Mouse (Mus musculus): Measurements from ENCODE around the gene Olfr412.

Gene Olfr412

DNA sequence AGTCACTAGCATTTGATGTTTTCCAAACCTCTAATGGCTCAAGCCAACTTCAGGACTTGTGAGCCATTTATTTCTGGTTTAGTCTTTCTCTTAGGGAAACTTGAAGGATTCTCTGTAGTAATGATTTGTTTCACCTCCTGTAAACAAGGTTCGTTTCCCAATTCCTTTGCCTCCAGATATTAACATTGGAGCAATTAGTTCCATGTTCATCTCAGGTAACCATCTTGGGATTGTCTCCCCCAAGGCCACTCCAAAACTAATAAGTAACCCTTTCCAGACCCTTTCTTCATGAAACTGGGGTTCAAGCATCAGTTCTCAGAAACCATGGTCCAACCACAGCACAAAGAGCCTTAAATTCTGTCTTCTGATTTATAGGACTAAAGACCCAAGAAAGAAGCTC is at the start of gene Olfr412:
Gene Olfr412, plus strand, starts transcription at position 301 of the 400 bp plus-strand sequence.
- no peak for DNase-seq (ENCODE audit: low read depth, low spot score)

DNA sequence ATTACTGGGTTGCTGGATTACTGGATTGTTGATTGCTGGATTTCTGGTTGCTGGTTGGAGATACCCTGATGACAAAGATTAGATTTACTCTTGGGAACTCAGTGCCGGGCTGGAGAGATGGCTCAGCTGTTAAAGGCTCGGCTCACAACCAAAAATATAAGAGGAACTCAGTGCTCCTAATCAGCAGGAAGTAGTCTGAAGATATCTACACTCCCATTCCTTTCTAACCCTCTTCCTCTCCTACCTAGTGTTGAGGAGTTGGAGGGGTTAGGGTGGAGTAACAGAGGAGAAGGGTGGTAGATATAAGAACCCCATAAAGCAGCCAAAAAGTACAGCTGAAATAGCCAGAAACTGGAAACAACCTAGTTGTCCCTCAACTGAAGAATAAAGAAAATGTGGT is 35.8 kb upstream of the Olfr412 start:
- no peak for DNase-seq (ENCODE audit: low read depth, low spot score)

DNA sequence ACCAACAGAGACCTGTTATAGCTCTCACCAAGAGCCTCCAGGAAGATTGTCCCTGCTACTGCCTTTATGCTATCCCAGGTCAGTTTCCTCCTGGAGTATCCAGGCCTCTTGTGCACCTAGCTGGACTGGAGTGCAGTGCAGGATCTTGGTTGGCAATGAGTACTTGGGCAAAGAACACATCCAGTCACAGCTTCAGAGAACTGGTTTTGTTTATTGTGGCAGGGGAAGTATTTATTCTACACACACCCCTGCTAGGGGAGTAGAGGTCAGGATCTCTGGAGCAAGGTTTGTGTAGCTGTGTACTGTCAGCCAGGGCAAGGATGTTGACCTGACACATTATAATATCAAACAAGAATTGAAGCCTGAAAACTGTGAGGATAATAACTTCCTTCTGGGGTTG is 33.1 kb upstream of the Olfr412 start:
- no peak for DNase-seq (ENCODE audit: low read depth, low spot score)

DNA sequence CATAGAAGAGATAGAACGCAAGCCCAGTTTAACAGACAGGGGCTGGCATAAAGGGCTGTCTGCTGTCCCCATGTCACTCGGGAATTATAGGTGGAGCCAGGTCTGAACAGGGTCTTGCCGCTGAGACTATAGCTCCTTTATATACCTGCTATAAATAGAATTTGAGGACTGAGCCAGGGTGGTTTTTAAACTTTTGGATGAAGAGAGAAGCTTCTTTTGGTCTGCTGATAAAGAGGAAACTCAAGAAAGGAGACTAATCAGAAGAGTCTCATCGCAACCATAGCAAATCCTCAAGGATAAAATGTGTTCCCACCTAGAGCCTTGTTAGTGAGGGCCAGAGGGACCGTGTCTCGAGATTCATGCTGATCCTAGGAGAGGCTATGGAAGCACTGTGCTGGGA is 23.9 kb upstream of the Olfr412 start, which contains the start of gene Olfr410:
Gene Olfr410, minus strand, starts transcription at position 101 of the 400 bp plus-strand sequence.
- no peak for DNase-seq (ENCODE audit: low read depth, low spot score)

DNA sequence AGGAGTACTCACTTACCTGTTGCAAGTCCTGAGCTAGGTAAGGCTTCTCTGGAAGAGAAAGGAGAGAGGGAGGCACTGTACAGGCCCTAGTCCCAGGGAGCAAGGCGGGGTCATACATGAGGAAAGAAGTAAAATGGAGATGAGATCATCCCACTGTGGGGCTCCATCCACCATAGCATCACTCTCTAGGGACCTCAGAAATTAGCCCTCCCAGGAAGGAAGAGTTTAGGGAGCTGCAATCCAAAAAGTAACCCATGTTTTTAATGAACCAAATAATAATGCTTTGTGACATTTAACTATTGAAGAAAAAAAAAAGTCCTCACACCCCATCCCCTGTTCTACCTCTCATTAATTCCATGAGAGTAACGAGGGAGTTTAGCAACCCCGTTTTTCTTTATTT is 9.3 kb upstream of the Olfr412 start, which contains the start of gene Olfr411:
Gene Olfr411, minus strand, starts transcription at position 101 of the 400 bp plus-strand sequence.
- no peak for DNase-seq (ENCODE audit: low read depth, low spot score)

DNA sequence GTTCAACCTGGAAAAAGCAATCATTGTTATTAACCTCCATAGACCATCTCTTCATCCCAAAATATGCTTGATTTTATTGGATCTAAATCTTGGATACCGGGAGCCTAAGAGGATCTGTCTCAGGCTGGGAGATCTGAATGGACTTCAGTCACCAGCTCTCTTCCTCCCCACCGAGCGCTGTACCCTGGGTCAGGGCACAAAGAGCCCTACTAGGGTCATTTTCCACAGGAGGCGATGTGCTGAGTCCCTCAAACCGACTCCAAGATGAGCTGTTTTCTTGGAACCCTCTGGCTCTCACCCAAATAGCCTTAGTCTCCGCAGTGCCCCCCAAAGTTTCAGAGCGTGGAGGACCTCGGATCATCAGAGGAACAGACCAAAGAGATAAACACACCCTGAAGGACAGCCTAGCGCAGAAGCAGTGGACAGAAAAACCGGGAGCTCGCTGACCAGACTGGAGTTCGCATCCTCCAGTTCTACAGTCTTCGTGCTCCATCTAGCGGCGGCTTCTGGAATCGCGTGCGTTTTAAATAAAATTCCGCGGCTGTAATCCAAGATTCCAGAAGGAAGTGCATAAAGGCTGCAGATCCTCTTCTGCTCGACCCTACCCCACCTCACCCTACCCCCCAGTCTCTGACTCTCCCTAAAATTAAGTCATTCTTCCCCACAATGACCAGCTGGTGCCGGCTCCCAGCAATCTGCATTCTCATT is 9.7 kb downstream of the Olfr412 start:
- DNase-seq (ENCODE audit: low read depth, low spot score) = peak; percentile 20

DNA sequence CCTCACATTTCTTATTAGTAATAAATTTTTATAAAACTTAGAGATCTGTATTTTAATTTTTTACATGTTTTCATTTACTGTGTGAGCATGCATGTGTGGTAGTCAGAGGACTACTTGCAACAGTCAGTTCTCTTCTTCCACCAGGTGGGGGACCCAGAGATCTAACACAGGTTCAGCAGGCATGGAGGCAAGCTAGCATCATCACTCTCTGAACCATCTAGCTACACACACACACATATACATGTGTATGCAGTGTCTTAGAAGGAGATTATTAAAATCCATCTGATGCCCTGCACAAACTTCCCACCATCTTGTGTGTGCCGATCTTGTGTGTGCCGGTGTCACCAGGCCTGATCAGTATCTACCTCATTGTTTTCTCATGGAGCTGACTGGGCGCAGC is 15.0 kb downstream of the Olfr412 start:
- no peak for DNase-seq (ENCODE audit: low read depth, low spot score)

DNA sequence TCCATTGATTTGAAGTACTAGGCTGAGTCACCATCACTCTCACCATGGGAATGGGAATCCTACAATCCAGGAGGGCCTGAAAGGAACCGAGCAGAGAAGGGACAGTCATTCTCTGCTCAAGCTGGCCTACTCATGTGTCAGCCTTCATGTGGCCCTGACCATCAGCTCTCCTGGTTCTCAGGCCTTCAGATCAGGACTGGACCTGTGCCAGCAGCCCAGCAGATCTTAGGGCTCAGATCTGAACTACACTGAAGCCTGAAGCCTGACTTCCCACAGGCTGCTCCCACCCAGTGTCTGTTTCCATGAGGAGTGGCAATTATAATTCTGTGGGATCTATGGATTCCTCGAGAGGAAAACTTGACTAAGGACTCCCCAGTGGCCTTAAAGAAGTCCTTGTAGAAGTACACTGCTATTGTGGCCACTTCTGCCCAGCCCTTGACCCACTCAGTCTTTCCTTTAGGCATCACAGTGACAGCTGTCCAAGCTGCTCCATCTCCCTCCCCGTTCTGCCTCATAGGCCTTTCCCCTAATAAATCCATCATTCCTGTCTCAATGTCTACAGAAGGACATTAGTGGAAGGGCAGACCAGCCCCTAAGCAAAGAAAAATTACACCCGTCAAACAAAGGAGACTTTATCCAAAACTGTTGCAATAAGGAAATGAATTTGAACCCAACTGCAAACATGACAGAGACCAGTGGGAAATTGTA is 17.5 kb downstream of the Olfr412 start:
- DNase-seq (ENCODE audit: low read depth, low spot score) = no peak

DNA sequence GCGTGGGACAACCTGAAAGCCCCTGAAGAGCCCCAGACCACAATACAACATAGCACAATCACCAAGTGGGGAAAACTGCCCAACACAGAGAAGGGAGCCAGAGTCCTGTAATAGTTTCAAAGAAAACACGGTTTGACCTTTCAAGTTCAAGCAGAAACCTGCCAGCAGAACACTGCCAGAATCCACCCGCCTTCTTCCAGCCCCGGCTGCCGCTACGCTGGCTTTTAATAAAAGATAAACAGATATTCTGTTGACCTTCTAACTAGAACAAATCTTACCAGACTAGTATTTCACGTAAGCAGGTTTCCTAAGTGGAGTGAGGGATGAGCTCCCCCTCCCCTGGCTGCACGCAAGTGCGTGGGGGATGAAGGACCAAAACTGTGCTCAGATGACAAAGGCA is 23.8 kb downstream of the Olfr412 start:
- no peak for DNase-seq (ENCODE audit: low read depth, low spot score)

DNA sequence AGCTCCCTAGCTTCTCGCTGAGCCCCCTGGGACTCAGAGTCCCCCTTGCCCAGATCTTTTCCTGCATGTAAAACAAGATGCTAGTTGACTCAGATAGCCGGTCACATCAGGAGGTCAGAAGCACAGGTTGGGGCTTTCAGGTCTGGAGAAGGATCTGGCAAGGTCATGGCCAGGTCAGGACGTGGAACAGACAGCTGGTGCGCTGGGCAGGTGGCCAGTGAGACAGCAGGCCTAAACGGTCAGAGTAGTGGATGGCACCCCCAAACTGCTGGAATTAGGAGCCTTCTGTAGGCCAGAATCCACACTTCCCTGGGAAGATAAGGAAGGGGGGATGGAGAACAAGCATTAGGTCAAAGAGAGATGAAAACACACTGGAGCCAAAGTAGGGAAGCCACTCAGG is 25.3 kb downstream of the Olfr412 start:
- DNase-seq (ENCODE audit: low read depth, low spot score) = no peak

DNA sequence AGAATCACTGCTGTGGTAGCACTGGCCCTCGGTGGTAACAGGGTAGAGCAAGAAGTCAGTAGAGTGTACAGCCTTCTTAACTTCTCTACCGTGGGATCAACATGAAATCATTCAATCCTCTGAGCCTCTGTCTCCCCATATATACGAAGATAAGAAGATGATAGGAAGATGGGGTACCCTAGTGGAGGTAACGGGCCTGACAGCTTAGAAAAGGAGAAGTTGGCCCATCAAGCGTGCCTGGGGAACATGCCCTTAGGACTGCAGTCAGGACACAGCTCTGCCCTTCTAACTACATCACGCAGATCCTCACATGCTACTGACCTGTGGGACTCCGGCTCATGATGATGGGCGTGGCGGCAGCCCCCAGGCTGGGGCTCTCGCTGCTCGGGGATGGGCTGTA is 30.0 kb downstream of the Olfr412 start:
- no peak for DNase-seq (ENCODE audit: low read depth, low spot score)

DNA sequence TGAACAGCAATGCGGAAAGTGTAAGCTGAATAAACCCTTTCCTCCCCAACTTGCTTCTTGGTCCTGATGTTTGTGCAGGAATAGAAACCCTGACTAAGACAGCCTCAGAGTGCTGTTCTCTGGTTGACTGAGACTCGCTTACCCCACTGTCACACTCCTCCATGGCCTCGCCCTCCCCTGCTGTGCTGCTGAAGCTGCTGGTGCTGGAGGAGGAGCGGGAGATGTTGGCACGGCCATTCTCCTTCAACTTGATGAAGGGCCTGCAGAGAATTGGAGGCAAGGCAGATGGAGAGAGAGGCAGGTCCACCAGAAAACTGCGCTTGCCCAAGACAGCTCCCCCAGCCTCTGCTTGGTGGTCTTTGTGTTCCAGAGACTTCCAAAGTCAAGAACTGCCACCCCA is 31.0 kb downstream of the Olfr412 start:
- no peak for DNase-seq (ENCODE audit: low read depth, low spot score)

DNA sequence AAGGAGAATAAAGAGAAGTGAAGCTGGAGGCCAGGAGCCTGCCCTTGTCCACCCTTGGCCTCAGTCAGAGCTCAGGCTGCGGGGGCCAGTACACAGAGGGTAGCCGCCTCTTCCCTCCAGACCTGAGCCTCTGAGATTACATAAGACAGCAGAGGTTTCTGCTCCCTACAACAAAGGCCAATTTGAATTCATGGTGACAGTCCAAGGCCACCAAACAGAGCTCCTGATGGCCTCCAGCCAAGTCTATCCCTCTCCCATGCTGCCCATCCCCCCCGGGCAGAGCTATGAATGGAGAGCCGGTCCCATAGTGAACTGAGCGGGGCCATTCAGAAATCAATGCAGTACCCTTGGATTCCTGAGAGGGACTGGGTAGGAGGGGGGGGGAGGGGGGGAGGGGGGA is 31.6 kb downstream of the Olfr412 start:
- DNase-seq (ENCODE audit: low read depth, low spot score) = no peak

DNA sequence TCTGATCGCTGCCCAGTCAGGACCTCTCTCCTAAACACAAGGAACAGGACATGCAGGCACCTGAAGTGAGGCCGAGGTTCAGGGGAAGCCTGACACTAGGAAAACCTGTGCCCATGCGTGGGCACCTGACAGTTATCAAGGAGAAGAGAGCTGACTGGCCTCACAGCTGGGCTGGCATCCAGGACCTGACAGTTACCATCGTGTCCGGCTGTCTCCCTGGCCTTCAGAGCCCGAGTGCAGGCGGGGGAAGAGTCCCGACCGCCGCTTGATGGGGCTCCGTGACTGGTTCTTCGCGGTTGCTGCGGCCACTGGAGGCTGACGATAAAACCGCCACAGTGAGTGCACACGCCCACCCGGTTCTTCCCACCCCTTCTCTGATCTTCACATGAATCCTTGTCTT is 33.7 kb downstream of the Olfr412 start:
- DNase-seq (ENCODE audit: low read depth, low spot score) = no peak

DNA sequence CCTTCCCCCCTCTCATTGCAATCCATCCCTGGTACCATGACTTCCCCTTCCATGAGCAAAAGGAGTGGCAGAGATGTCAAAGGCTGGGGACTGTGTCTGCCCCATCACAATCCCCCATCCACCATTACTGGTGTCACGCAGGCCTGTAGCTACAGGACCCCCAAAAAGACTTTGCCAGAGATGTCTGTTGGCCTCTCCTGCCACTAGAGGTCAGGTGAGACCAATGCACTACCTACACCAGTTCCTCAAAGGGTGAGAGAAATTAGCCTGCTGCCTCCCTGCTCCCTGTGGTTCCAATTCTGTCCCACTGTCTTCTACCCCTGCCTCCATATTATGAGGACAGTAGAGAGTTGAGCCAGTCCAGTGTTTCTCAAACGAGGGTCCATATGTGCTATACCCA is 40.3 kb downstream of the Olfr412 start:
- no peak for DNase-seq (ENCODE audit: low read depth, low spot score)

DNA sequence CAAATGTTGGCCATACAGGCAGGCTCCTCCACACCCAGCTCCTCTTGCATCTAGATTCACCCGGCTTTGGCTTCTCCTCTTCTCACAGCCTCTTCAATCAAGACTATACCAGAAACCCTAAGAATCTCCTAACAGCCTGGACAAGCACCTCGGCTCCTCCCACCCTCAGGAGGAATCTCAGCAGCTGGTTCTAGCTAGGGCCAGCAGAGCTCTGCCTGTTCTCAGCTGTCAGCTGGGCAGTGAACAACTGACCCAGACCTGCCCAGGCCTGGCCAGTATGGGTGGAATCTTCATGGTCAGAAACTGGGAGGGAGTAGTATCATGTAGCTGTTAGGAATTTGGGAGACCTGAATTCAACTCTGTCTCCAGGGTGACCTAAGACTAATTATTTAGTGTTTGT is 42.3 kb downstream of the Olfr412 start:
- no peak for DNase-seq (ENCODE audit: low read depth, low spot score)

DNA sequence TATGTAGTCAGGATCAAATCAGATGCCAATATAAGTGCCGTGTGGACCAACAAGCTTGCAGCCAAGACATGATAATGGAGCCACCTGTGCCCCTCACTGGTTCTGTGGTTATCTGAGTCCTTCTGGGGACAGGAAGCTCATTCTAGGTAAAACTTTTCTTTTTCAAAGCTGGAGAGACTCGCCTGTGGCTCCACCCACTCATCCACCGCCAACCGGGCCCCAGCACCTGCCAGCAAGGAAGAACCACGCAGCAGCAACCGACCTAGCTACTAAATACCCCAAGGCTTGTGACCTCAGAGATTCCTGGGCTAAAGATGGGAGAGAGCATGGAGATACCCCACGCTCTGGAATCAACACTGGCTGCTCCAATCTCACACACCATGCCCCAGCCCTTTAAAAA is 43.3 kb downstream of the Olfr412 start:
- no peak for DNase-seq (ENCODE audit: low read depth, low spot score)

DNA sequence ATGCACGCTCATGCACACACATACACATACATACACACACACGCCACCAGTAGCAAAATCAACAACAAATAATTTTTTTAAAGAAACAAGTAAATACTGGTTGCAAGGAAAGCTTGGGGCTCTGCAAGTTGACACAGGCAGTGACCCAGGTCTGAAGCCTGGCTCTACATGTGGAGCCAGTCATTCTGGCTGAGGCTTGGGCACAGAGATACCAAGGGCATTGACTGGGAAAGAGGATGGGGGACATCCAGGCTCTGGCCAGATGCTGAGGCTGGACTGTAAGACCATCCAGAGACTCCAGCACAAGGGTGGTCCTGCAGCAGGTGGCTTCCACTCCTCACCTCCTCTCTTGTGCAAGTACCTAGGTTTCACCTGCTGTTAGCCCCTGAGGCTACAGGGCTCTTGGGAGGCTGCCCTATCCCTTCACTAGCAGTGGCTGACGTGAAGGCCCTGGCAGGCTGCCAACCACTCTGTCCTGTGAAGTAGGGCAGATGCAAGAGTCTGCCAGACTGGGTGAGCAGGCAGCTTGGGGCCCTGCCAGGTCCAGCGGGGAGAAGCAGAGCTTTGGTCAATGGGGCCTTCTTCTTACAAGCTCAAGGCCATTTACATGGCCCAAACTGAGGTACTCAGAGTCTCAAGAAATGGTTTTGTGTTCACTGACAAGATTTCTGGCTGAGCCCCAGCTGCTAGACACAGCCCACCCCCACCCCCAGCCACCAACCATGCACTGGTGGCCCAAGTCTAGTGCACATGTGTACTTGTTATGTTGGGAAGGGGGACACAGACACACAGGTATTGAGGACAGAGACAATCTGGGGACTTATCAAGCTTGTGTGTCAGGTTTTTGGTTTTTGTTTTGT is 46.9 kb downstream of the Olfr412 start:
- no peak for DNase-seq (ENCODE audit: low read depth, low spot score)

DNA sequence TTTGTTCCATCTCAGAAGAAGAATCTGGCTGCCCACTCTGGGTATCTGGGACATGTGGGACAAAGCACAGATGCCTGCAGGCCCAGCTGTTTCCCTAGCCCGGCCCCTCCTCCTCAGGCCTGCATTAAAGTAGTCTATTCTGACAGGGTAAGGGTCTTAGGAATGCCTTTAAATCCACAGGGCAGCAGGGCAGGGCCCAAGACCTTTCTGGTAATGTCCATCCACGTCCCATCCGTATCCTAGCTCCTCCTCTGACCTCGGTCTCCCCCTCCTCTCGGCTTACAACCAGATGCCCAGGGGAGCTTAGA is 47.5 kb downstream of the Olfr412 start:
- no peak for DNase-seq (ENCODE audit: low read depth, low spot score)

DNA sequence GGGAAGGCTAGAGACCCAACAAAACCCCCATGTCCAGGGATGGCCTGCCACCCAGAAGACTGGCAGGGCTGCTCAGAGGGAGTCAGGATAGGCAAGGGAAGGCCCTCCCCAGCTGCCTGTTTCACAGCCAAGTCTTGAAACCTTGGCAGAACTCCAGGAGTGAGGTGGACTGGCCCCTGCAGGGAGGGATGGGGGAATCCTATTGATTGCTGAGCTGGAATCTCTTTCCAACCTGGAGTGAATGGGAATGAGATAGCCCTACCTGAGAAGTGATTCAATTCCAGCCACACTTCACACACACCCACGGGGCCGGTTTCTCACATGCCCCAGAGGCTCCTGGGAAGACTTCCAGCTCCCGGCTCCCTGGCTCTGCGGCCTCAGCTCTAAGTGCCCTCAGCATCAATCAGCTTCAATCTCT is 47.9 kb downstream of the Olfr412 start:
- no peak for DNase-seq (ENCODE audit: low read depth, low spot score)

DNA sequence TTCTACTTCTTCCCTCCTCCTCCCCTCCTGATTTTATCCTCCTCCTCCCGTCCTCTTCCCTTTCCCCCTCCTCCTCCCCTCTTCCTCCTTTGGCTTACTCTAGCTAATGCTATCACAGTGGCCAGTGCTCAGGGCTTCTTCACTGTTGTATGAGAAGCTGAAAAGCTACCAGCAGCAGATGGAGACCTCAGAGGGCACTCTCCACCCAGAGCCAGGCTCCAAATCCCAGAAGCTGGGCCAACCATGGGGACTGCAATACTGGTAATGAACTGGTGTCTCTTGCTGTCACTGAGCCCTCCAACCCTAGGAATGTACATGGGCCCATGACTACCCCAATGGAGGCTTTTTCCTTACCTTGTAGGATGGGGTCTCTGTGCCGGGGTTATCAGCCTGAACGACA is 50.1 kb downstream of the Olfr412 start:
- no peak for DNase-seq (ENCODE audit: low read depth, low spot score)

DNA sequence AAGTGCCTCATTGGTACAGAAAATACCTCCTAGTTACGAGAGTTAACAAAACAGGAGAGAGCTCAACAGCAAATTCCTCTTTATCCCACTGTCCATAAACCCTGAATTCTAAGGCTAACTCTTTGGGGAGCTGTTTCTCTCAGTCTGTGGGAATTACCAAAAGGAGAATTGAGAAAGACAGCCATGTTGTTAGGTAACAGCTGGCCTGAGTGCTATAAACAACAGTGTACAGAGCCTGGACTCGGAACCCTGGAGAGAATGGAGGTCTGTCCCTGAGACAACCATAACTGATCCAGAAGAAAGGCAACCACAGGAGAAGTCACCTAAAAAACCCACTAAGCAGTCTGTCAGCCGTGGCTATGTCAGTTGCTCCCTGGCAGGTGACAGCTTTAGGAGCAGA is 50.6 kb downstream of the Olfr412 start:
- no peak for DNase-seq (ENCODE audit: low read depth, low spot score)

Measured in c-Kit-negative CD71-positive TER-119-positive erythroid progenitor cells, embryonic 14.5 days (primary cell).